Mouse (Mus musculus) C2C12 (cell line): ENCODE data around the gene Cacnb4. TPM values are rescaled to one million over a fixed set of nuclear protein-coding genes. Genes with fewer than 3 reads are reported as not detected.

Experiments used
- H3K27me3 ChIP-seq: one replicate; pipeline ENCODE4 v1.6.1; 2011; ENCODE audit not compliant: control insufficient read depth, insufficient read depth, insufficient read length
- H3K36me3 ChIP-seq: one replicate; pipeline ENCODE4 v1.6.1; 2011; ENCODE audit not compliant: control insufficient read depth, insufficient read depth
- H3K4me3 ChIP-seq: one replicate; pipeline ENCODE4 v1.5.1; 2011; ENCODE audit warnings: mild to moderate bottlenecking, control low read depth; ENCODE audit not compliant: poor library complexity, insufficient read depth, severe bottlenecking
- H3K79me2 ChIP-seq: one replicate; pipeline ENCODE4 v1.6.1; 2011; ENCODE audit not compliant: control insufficient read depth, insufficient read depth
- H3K79me3 ChIP-seq: one replicate; pipeline ENCODE4 v1.6.1; 2011; ENCODE audit warnings: low read depth, control low read depth
- H3ac ChIP-seq: one replicate; pipeline ENCODE3; 2011; ENCODE audit warnings: low read depth; ENCODE audit not compliant: control insufficient read depth, insufficient read length
- CEBPB ChIP-seq: IDR thresholded peaks from one replicate; pipeline ENCODE4 v1.6.1; 2011; ENCODE audit warnings: low read depth, mild to moderate bottlenecking, control low read depth, moderate library complexity
- CTCF ChIP-seq: IDR thresholded peaks from one replicate; pipeline ENCODE4 v1.5.1; 2011; ENCODE audit not compliant: control insufficient read depth, insufficient read depth, insufficient read length
- FOSL1 ChIP-seq: IDR thresholded peaks from one replicate; pipeline ENCODE4 v1.8.0; 2011; ENCODE audit warnings: mild to moderate bottlenecking, low read length; ENCODE audit not compliant: poor library complexity, insufficient read depth, severe bottlenecking
- MAX ChIP-seq: IDR thresholded peaks from one replicate; pipeline ENCODE4 v1.6.1; 2011; ENCODE audit warnings: mild to moderate bottlenecking, control low read depth
- MYOD1 ChIP-seq: IDR thresholded peaks from one replicate; pipeline ENCODE4 v1.6.1; 2011; ENCODE audit warnings: low read depth; ENCODE audit not compliant: control insufficient read depth, insufficient read length
- MYOG ChIP-seq: IDR thresholded peaks from one replicate; pipeline ENCODE4 v1.6.1; 2011; ENCODE audit not compliant: control insufficient read depth, insufficient read length; ENCODE audit errors: extremely low read depth
- USF1 ChIP-seq: IDR thresholded peaks from one replicate; pipeline ENCODE4 v1.6.1; 2011; ENCODE audit warnings: low read depth, mild to moderate bottlenecking, control low read depth, moderate library complexity
- polyA plus RNA-seq: library from polyadenylated mRNA; unstranded; fragments of >200 nt; fragmentation: generic; extraction: Trizol; gene quantifications from one replicate; pipeline ENCODE4 v1.2.1, GENCODE M21; 2012; ENCODE audit warnings: missing spikeins

Cacnb4 gene
- polyA plus RNA-seq, 1 experiment = 0.01 TPM

DNA sequence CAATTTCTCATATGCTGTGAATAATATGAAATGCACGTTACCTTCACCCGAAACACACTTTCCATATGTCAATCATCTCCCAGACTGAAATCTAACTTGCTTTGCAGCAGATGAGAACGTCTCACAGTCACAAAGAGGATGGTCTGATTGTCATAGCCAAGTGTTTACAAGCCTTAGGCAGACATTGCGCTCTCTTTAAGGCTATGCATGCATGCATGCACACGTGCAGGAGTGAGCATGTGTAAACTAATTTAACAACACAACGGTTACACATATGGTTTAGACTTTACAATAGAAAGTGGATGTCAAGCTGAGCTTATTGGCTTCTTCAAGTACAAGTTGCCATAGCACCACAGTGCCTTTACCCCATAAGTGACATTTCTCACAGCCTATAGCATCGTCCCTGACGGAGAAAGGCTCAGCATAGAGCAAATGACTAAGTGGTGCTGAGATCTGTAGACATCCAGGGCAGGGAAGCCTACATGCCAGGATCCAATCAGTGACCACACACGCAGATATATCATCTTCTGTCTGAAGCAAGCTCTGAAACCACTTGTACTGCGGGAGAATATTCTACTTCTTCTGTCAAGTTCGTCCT lies 181.4 kb downstream of the Cacnb4 start:
- Histone ChIP-seq H3K27me3 (peaks cover 12% of the 10 kb centered on the region), H3K4me3 (no peak overlapping the region), H3K79me2 (no peaks in the 10 kb centered on the region), H3ac (no peak overlapping the region), H3K36me3 (no peaks in the 10 kb centered on the region), H3K79me3 (no peaks in the 10 kb centered on the region)
- TF ChIP-seq CTCF (no peak), CEBPB (no peak), MAX (no peak), MYOG (no peak), FOSL1 (no peak), MYOD1 (no peak), USF1 (no peak)

DNA sequence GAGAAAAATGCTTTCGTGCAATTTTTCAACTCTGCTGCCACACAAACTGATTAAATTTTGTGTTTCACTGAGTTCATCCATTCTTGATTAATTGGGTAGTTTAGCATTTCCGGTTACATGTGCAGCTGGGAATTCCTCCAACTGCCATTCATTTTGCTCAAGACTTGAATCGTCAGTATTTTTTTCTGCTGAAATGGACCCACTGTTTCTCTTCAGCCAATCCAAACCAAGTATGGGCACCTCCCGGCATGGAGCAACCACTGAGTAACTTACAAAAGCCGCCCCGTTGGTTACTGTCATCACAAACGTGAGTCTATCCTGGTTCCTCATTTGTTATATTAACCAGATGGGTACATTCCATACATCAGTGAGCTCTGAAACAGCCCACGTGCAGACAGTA lies 182.4 kb downstream of the Cacnb4 start:
- H3K36me3 ChIP-seq = no peaks in the 10 kb centered on the region
- no peak for TF ChIP-seq CTCF
- no peak for TF ChIP-seq USF1
- TF ChIP-seq CEBPB = no peak
- no peak for TF ChIP-seq MYOG
- no peak for TF ChIP-seq MAX
- TF ChIP-seq FOSL1 = no peak
- TF ChIP-seq MYOD1 = no peak
- no peaks in the 10 kb centered on the region for H3K79me3 ChIP-seq
- H3K79me2 ChIP-seq = no peaks in the 10 kb centered on the region
- peaks cover 10% of the 10 kb centered on the region for H3K27me3 ChIP-seq
- H3ac ChIP-seq = no peak overlapping the region
- no peak overlapping the region for H3K4me3 ChIP-seq

DNA sequence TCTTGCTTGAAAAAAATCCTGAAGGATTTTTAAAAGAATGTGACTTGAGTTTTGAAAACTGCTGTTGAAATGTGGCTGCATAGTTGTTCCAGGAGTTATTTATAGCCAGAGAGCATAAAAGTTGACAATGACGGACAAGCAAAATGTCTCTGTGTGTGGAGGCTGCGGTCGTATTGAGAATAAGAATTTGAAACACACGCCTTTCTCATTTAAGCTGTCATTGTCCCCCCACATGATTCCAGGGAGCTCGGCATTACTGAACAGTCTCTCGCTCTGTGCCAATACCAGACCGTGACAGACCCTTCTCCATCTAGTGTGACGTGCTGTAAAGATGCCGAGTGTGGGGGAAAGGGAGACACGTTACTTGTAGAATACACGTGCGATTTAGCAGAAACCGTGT lies 183.8 kb downstream of the Cacnb4 start:
- H3ac ChIP-seq = no peak overlapping the region
- no peak for TF ChIP-seq MYOG
- no peak for TF ChIP-seq CTCF
- no peak for TF ChIP-seq MAX
- TF ChIP-seq USF1 = no peak
- no peak for TF ChIP-seq CEBPB
- TF ChIP-seq FOSL1 = no peak
- no peak for TF ChIP-seq MYOD1

DNA sequence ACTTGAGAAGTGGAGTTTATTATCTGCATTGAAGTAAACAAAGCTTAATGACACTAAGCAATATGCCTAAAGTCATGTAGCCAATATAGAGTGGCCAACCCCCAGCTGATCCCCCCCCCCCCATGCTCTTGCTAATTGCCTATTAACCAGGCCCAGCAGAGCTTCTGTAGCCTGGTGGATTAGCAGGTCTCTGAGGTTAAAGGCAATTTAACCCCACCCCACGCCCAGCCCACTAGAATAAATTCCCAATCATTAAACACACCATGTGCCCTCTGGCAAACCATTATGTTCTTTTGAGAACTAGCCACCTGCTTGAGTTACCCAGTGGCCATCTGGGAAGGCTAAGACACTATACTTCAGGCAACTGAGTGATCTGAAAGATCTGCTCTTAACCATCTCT lies 186.8 kb downstream of the Cacnb4 start:
- Histone ChIP-seq H3ac (no peak overlapping the region), H3K79me3 (no peaks in the 10 kb centered on the region), H3K27me3 (no peaks in the 10 kb centered on the region), H3K79me2 (no peaks in the 10 kb centered on the region), H3K4me3 (no peak overlapping the region), H3K36me3 (no peaks in the 10 kb centered on the region)
- TF ChIP-seq FOSL1 (no peak), MYOD1 (no peak), MAX (no peak), CTCF (no peak), MYOG (no peak), CEBPB (no peak), USF1 (no peak)

More for the DNA sequence above, 183.8 kb downstream of the Cacnb4 start:
- no peak overlapping the region for H3K4me3 ChIP-seq
- H3K79me2 ChIP-seq = no peaks in the 10 kb centered on the region
- no peaks in the 10 kb centered on the region for H3K79me3 ChIP-seq
- H3K27me3 ChIP-seq = peaks cover 7% of the 10 kb centered on the region
- H3K36me3 ChIP-seq = no peaks in the 10 kb centered on the region

DNA sequence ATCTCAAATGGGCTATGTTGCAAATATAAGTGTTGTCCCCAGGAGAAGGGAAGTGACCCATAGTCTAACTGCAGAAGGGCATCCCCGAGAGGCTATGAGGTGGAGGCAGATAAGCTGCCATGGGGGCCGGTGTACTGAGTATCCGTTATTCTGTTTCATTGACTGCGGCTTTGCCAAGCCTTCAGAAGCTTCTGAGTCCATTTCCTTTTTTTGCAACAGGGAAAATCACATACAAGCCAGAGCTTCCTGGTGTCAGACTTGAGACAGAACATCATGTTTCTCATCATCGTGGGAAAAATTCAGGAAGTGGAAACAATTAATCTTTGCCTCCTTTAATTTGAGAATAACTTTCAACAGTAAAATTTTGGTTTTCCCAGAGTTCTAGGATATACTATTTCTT lies 193.1 kb downstream of the Cacnb4 start:
- H3K27me3 ChIP-seq = no peaks in the 10 kb centered on the region
- H3K4me3 ChIP-seq = no peak overlapping the region
- H3K36me3 ChIP-seq = no peaks in the 10 kb centered on the region
- H3ac ChIP-seq = no peak overlapping the region
- TF ChIP-seq CTCF (no peak), MAX (no peak), FOSL1 (no peak), USF1 (no peak), MYOD1 (no peak)
- no peaks in the 10 kb centered on the region for H3K79me2 ChIP-seq
- no peaks in the 10 kb centered on the region for H3K79me3 ChIP-seq

DNA sequence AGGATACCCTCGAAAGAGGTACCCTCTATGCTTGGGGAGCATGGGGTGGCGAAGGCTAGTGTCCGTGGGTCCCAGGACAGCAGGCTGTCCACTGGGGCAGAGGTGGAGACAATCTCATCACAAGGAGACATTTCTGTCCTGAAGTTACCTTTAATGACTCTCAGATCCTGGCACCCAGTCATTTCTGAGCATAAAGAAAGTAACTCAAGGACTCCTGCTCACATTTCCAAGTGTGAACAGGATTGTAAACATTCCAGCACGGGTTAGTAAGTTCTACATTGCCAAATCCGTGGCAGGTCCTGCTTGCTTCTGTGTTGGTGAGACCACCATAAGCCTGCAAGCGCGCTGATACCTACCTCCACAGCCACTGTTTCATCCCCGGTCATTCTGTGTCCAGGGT lies 196.2 kb downstream of the Cacnb4 start:
- no peak overlapping the region for H3ac ChIP-seq
- no peaks in the 10 kb centered on the region for H3K27me3 ChIP-seq
- no peaks in the 10 kb centered on the region for H3K79me3 ChIP-seq
- H3K4me3 ChIP-seq = no peak overlapping the region
- no peaks in the 10 kb centered on the region for H3K79me2 ChIP-seq
- TF ChIP-seq USF1 = no peak
- TF ChIP-seq MAX = no peak
- no peak for TF ChIP-seq CTCF
- no peak for TF ChIP-seq MYOG
- no peak for TF ChIP-seq MYOD1
- no peak for TF ChIP-seq FOSL1
- no peak for TF ChIP-seq CEBPB
- no peaks in the 10 kb centered on the region for H3K36me3 ChIP-seq
